Mouse (Mus musculus) ES-E14 (cell line): ENCODE results near the gene Bach2.

Experiments
- CHD2 ChIP-seq: IDR thresholded peaks from 2 replicates; pipeline ENCODE4 v1.6.1; 2014; ENCODE audit warnings: mild to moderate bottlenecking, low read depth, low read length, inconsistent platforms
- ZC3H11A ChIP-seq: IDR thresholded peaks from 2 replicates; pipeline ENCODE4 v1.6.1; 2012; ENCODE audit warnings: low read depth, mild to moderate bottlenecking, inconsistent platforms, low read length, borderline replicate concordance

DNA sequence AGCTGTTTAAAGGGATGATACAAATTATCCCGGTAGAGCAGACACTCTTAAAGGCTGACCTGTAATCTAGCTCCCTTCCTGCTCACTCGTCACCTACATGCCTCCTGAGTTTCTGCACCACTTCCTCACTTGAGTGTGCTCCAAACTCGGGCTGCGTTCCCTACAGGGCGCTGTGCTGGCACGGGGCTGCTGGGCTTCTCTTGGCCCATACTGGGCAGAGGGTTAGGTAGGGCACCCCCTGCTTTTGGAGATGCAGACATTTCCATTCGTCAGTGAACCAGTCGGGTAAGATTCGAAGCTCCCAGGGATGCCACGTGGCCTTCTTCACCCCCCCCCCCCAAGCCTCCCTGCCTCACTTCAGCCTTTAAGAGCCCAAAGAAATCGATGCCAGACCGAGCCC, 19.1 kb downstream of the Bach2 start:
- TF ChIP-seq CHD2 (no peak), ZC3H11A (no peak)
